Mouse (Mus musculus) retina, postnatal 7 days (tissue): ENCODE measurements around the gene Ppp4r2.

Source experiments
- DNase-seq: peaks from one replicate; pipeline ENCODE4 v3.0.0-alpha.2; 2012; ENCODE audit warnings: low read depth, low spot score

Ppp4r2 gene

GRCm38 (mm10) chr6:100833355-100833754 lies at the start of gene Ppp4r2:
Gene Ppp4r2 (plus strand): TSS chr6:100833622.
- DNase-seq = peak; percentile 89

- DNase-seq = no peak
Measured at GRCm38 (mm10) chr6:100787726-100788125, 45.7 kb upstream of the Ppp4r2 start.

- no peak for DNase-seq
Measured at GRCm38 (mm10) chr6:100789161-100789560, 44.3 kb upstream of the Ppp4r2 start.

GRCm38 (mm10) chr6:100792055-100792659 lies 41.3 kb upstream of the Ppp4r2 start:
- no peak for DNase-seq

GRCm38 (mm10) chr6:100792973-100793769 lies 40.3 kb upstream of the Ppp4r2 start:
- DNase-seq = no peak

GRCm38 (mm10) chr6:100795797-100796196 lies 37.6 kb upstream of the Ppp4r2 start:
- DNase-seq = no peak

- no peak for DNase-seq
Measured at GRCm38 (mm10) chr6:100799290-100799689, 34.1 kb upstream of the Ppp4r2 start.

- DNase-seq = no peak
Measured at GRCm38 (mm10) chr6:100799766-100800165, 33.7 kb upstream of the Ppp4r2 start.

- no peak for DNase-seq
Measured at GRCm38 (mm10) chr6:100800497-100800955, 32.9 kb upstream of the Ppp4r2 start.

GRCm38 (mm10) chr6:100802381-100803083 lies 30.9 kb upstream of the Ppp4r2 start:
- no peak for DNase-seq

- no peak for DNase-seq
Measured at GRCm38 (mm10) chr6:100803250-100803649, 30.2 kb upstream of the Ppp4r2 start.

- no peak for DNase-seq
Measured at GRCm38 (mm10) chr6:100807187-100807586, 26.2 kb upstream of the Ppp4r2 start.

GRCm38 (mm10) chr6:100807746-100808145 lies 25.7 kb upstream of the Ppp4r2 start:
- no peak for DNase-seq

- DNase-seq = no peak
Measured at GRCm38 (mm10) chr6:100808221-100808778, 25.1 kb upstream of the Ppp4r2 start.

- no peak for DNase-seq
Measured at GRCm38 (mm10) chr6:100810117-100810516, 23.3 kb upstream of the Ppp4r2 start.

GRCm38 (mm10) chr6:100811731-100812130 lies 21.7 kb upstream of the Ppp4r2 start:
- DNase-seq = no peak

GRCm38 (mm10) chr6:100821367-100821766 lies 12.1 kb upstream of the Ppp4r2 start:
- no peak for DNase-seq

GRCm38 (mm10) chr6:100823356-100823755 lies 10.1 kb upstream of the Ppp4r2 start:
- no peak for DNase-seq

GRCm38 (mm10) chr6:100824381-100824965 lies 8.9 kb upstream of the Ppp4r2 start:
- DNase-seq = no peak

- no peak for DNase-seq
Measured at GRCm38 (mm10) chr6:100826046-100826445, 7.4 kb upstream of the Ppp4r2 start.

- DNase-seq = no peak
Measured at GRCm38 (mm10) chr6:100828565-100828964, 4.9 kb upstream of the Ppp4r2 start.

- no peak for DNase-seq
Measured at GRCm38 (mm10) chr6:100829770-100830169, 3.7 kb upstream of the Ppp4r2 start.
